Mouse (Mus musculus) G1E (cell line): ENCODE results near the gene Izumo2. TPM values are rescaled to one million over a fixed set of nuclear protein-coding genes. Genes with fewer than 3 reads are reported as not detected.

Source experiments
- ATAC-seq: 2 replicates; pipeline ENCODE4 v1.8.0; 2016; ENCODE audit warnings: mild to moderate bottlenecking; ENCODE audit not compliant: insufficient number of reproducible peaks, poor library complexity, low FRiP score, severe bottlenecking; ENCODE audit errors: extremely low read depth
- DNase-seq: peaks from one replicate; pipeline ENCODE4 v3.0.0; 2012; ENCODE audit warnings: low spot score
- H3K27me3 ChIP-seq: 2 replicates; pipeline ENCODE4 v1.6.1; 2012; ENCODE audit warnings: mild to moderate bottlenecking, low read length, inconsistent platforms; ENCODE audit not compliant: insufficient read depth
- H3K36me3 ChIP-seq: replicated peaks from 2 replicates; pipeline ENCODE3; 2012; ENCODE audit warnings: mild to moderate bottlenecking, inconsistent platforms
- H3K4me1 ChIP-seq: 2 replicates; pipeline ENCODE4 v1.6.1; 2012; ENCODE audit warnings: low read depth, low read length, inconsistent platforms, mixed read lengths; ENCODE audit not compliant: insufficient read depth
- H3K4me3 ChIP-seq: 2 replicates; pipeline ENCODE4 v1.5.1; 2012; ENCODE audit warnings: low read depth, mild to moderate bottlenecking, inconsistent platforms, low read length, moderate library complexity, mixed read lengths
- H3K9me3 ChIP-seq: replicated peaks from 2 replicates; pipeline ENCODE4 v1.6.1; 2012; ENCODE audit warnings: inconsistent platforms
- CTCF ChIP-seq: IDR thresholded peaks from 2 replicates; pipeline ENCODE4 v1.5.1; 2012; ENCODE audit warnings: low read depth, low read length, inconsistent platforms, mixed read lengths
- GATA1 ChIP-seq: IDR thresholded peaks from 2 replicates; pipeline ENCODE4 v1.6.1; 2012; ENCODE audit warnings: borderline replicate concordance, low read length, inconsistent platforms, mixed read lengths
- GATA2 ChIP-seq: IDR thresholded peaks from 2 replicates; pipeline ENCODE4 v1.6.1; 2012; ENCODE audit warnings: low read depth, low read length, inconsistent platforms, borderline replicate concordance
- POLR2AphosphoS5 ChIP-seq: IDR thresholded peaks from 2 replicates; pipeline ENCODE4 v1.6.1; 2012; ENCODE audit warnings: low read depth, low read length, inconsistent platforms; ENCODE audit not compliant: insufficient replicate concordance
- TAL1 ChIP-seq: conservative IDR thresholded peaks from 2 replicates; pipeline ENCODE4 v1.6.1; 2012; ENCODE audit warnings: low read depth, low read length, inconsistent platforms, mixed read lengths
- polyA plus RNA-seq: library from polyadenylated mRNA; stranded (reverse); fragments of >175 nt; gene quantifications from 2 replicates; pipeline ENCODE4 v1.2.3, GENCODE M21; 2012
- total RNA-seq, 2 experiments: library from RNA; stranded (forward) in 1 of 2; stranded (reverse) in 1 of 2; fragments of 200-1000 nt in 1 of 2; fragments of >200 nt in 1 of 2; fragmentation: Nextera tagmentation in 1 of 2; gene quantifications; 2 replicates each; pipeline ENCODE4 v1.2.3; 2014 to 2017

The Izumo2 gene
- total and polyA plus RNA-seq, 3 experiments: not detected

DNA sequence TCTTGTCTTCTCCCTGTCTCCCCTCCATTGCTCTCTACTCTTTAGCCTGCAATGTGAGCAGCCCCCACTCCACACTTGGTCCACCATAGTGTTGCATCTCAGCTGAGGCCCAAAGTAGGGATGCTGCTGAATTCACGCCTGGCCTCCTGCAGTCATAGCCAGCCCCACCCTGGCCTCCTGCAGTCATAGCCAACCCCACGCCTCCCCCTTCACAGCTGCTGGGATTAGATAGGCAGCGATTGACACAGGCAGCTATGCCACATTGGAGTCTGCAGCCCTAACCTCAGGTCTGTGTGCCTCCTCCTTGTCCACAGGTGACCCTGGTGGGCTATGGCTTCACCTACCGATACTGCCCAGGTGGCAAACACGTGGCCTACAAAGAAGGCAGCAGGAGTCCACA is 59.6 kb downstream of the Izumo2 start:
- TF ChIP-seq GATA2 (no peak), TAL1 (no peak), CTCF (no peak), GATA1 (no peak), POLR2AphosphoS5 (no peak)
- Histone ChIP-seq H3K27me3 (no peaks in the 10 kb centered on the region), H3K9me3 (no peaks in the 10 kb centered on the region), H3K4me1 (peaks cover 7% of the 10 kb centered on the region), H3K36me3 (peaks cover 98% of the 10 kb centered on the region), H3K4me3 (no peak overlapping the region)
- ATAC-seq (no peak), DNase-seq (no peak)

Other genes with a start within 250 kb of the Izumo2 start
Only the 20 nearest of the 24 such genes appear.
- 33.3 and 33.7 TPM in 2 replicates for gene Emc10, start 212.2 kb upstream of the Izumo2 start, total RNA-seq (2014; fragmentation: Nextera tagmentation)
- gene Emc10, start 212.2 kb upstream of the Izumo2 start, total RNA-seq (2017): 18.5 and 19.0 TPM in 2 replicates
- 147 and 166 TPM in 2 replicates for gene Emc10, start 212.2 kb upstream of the Izumo2 start, polyA plus RNA-seq
- 6.8 and 12.7 TPM in 2 replicates for gene Fam71e1, start 212.2 kb upstream of the Izumo2 start, total RNA-seq (2014; fragmentation: Nextera tagmentation)
- gene Fam71e1, start 212.2 kb upstream of the Izumo2 start, total RNA-seq (2017): 1.3 and 5.5 TPM in 2 replicates
- gene Fam71e1, start 212.2 kb upstream of the Izumo2 start, polyA plus RNA-seq: 6.9 and 7.4 TPM in 2 replicates
- not detected in 2 replicates for gene Mybpc2, start 184.1 kb upstream of the Izumo2 start, total RNA-seq (2014; fragmentation: Nextera tagmentation)
- gene Mybpc2, start 184.1 kb upstream of the Izumo2 start, total RNA-seq (2017): 0.05 TPM in 1 of 2 replicates, not detected in the other
- gene Mybpc2, start 184.1 kb upstream of the Izumo2 start, polyA plus RNA-seq: not detected in 2 replicates
- gene Spib, start 176.7 kb upstream of the Izumo2 start, total RNA-seq (2014; fragmentation: Nextera tagmentation): not detected in 2 replicates
- gene Spib, start 176.7 kb upstream of the Izumo2 start, total RNA-seq (2017): not detected in 2 replicates
- gene Spib, start 176.7 kb upstream of the Izumo2 start, polyA plus RNA-seq: not detected in 2 replicates
- gene Pold1, start 159.9 kb upstream of the Izumo2 start, total RNA-seq (2014; fragmentation: Nextera tagmentation): 70.1 and 106 TPM in 2 replicates
- 54.6 and 72.4 TPM in 2 replicates for gene Pold1, start 159.9 kb upstream of the Izumo2 start, total RNA-seq (2017)
- gene Pold1, start 159.9 kb upstream of the Izumo2 start, polyA plus RNA-seq: 252 and 268 TPM in 2 replicates
- gene Nr1h2, start 154.8 kb upstream of the Izumo2 start, total RNA-seq (2014; fragmentation: Nextera tagmentation): 98.5 and 107 TPM in 2 replicates
- 34.0 and 39.0 TPM in 2 replicates for gene Nr1h2, start 154.8 kb upstream of the Izumo2 start, total RNA-seq (2017)
- 223 and 232 TPM in 2 replicates for gene Nr1h2, start 154.8 kb upstream of the Izumo2 start, polyA plus RNA-seq
- 1.3 and 2.7 TPM in 2 replicates for gene Napsa, start 136.4 kb upstream of the Izumo2 start, total RNA-seq (2014; fragmentation: Nextera tagmentation)
- 0.16 and 0.70 TPM in 2 replicates for gene Napsa, start 136.4 kb upstream of the Izumo2 start, total RNA-seq (2017)
- gene Napsa, start 136.4 kb upstream of the Izumo2 start, polyA plus RNA-seq: 0.10 and 0.35 TPM in 2 replicates
- gene Kcnc3, start 118.1 kb upstream of the Izumo2 start, total RNA-seq (2014; fragmentation: Nextera tagmentation): 0.53 TPM in 1 of 2 replicates, not detected in the other
- 0.05 TPM in 1 of 2 replicates, not detected in the other for gene Kcnc3, start 118.1 kb upstream of the Izumo2 start, total RNA-seq (2017)
- gene Kcnc3, start 118.1 kb upstream of the Izumo2 start, polyA plus RNA-seq: not detected in 2 replicates
- gene Myh14, start 37.9 kb upstream of the Izumo2 start, total RNA-seq (2014; fragmentation: Nextera tagmentation): not detected in 2 replicates
- not detected in 2 replicates for gene Myh14, start 37.9 kb upstream of the Izumo2 start, total RNA-seq (2017)
- gene Myh14, start 37.9 kb upstream of the Izumo2 start, polyA plus RNA-seq: not detected in 2 replicates
- gene Vrk3, start 39.7 kb downstream of the Izumo2 start, total RNA-seq (2014; fragmentation: Nextera tagmentation): 44.9 and 48.7 TPM in 2 replicates
- gene Vrk3, start 39.7 kb downstream of the Izumo2 start, total RNA-seq (2017): 48.8 and 49.0 TPM in 2 replicates
- gene Vrk3, start 39.7 kb downstream of the Izumo2 start, polyA plus RNA-seq: 72.0 and 82.5 TPM in 2 replicates
- 3.9 and 4.1 TPM in 2 replicates for gene Zfp473, start 42.3 kb downstream of the Izumo2 start, total RNA-seq (2014; fragmentation: Nextera tagmentation)
- 4.0 and 4.5 TPM in 2 replicates for gene Zfp473, start 42.3 kb downstream of the Izumo2 start, total RNA-seq (2017)
- gene Zfp473, start 42.3 kb downstream of the Izumo2 start, polyA plus RNA-seq: 0.14 and 0.33 TPM in 2 replicates
- gene Nup62, start 107.3 kb downstream of the Izumo2 start, total RNA-seq (2014; fragmentation: Nextera tagmentation): 96.5 and 160 TPM in 2 replicates
- 94.9 and 102 TPM in 2 replicates for gene Nup62, start 107.3 kb downstream of the Izumo2 start, total RNA-seq (2017)
- 85.4 and 157 TPM in 2 replicates for gene Nup62, start 107.3 kb downstream of the Izumo2 start, polyA plus RNA-seq
- 4.2 and 14.4 TPM in 2 replicates for gene Il4i1, start 107.6 kb downstream of the Izumo2 start, total RNA-seq (2014; fragmentation: Nextera tagmentation)
- gene Il4i1, start 107.6 kb downstream of the Izumo2 start, total RNA-seq (2017): 1.3 and 2.4 TPM in 2 replicates
- 3.1 and 3.2 TPM in 2 replicates for gene Il4i1, start 107.6 kb downstream of the Izumo2 start, polyA plus RNA-seq
- 37.7 and 58.5 TPM in 2 replicates for gene Atf5, start 107.9 kb downstream of the Izumo2 start, total RNA-seq (2014; fragmentation: Nextera tagmentation)
- 5.2 and 8.6 TPM in 2 replicates for gene Atf5, start 107.9 kb downstream of the Izumo2 start, total RNA-seq (2017)
- 282 and 396 TPM in 2 replicates for gene Atf5, start 107.9 kb downstream of the Izumo2 start, polyA plus RNA-seq
- 13.3 and 14.4 TPM in 2 replicates for gene Akt1s1, start 140.2 kb downstream of the Izumo2 start, total RNA-seq (2014; fragmentation: Nextera tagmentation)
- 23.7 and 32.5 TPM in 2 replicates for gene Akt1s1, start 140.2 kb downstream of the Izumo2 start, total RNA-seq (2017)
- 290 and 566 TPM in 2 replicates for gene Akt1s1, start 140.2 kb downstream of the Izumo2 start, polyA plus RNA-seq
- gene Tbc1d17, start 140.3 kb downstream of the Izumo2 start, total RNA-seq (2014; fragmentation: Nextera tagmentation): 32.3 and 33.5 TPM in 2 replicates
- gene Tbc1d17, start 140.3 kb downstream of the Izumo2 start, total RNA-seq (2017): 25.7 and 33.5 TPM in 2 replicates
- 65.4 and 75.7 TPM in 2 replicates for gene Tbc1d17, start 140.3 kb downstream of the Izumo2 start, polyA plus RNA-seq
- gene Pnkp, start 148.4 kb downstream of the Izumo2 start, total RNA-seq (2014; fragmentation: Nextera tagmentation): 20.5 and 35.8 TPM in 2 replicates
- gene Pnkp, start 148.4 kb downstream of the Izumo2 start, total RNA-seq (2017): 28.2 and 36.2 TPM in 2 replicates
- 33.0 and 35.9 TPM in 2 replicates for gene Pnkp, start 148.4 kb downstream of the Izumo2 start, polyA plus RNA-seq
- 65.9 and 75.4 TPM in 2 replicates for gene Ptov1, start 161.0 kb downstream of the Izumo2 start, total RNA-seq (2014; fragmentation: Nextera tagmentation)
- gene Ptov1, start 161.0 kb downstream of the Izumo2 start, total RNA-seq (2017): 27.2 and 33.2 TPM in 2 replicates
- gene Ptov1, start 161.0 kb downstream of the Izumo2 start, polyA plus RNA-seq: 145 and 150 TPM in 2 replicates
- gene Med25, start 184.0 kb downstream of the Izumo2 start, total RNA-seq (2014; fragmentation: Nextera tagmentation): 77.5 and 96.6 TPM in 2 replicates
- 14.0 and 16.5 TPM in 2 replicates for gene Med25, start 184.0 kb downstream of the Izumo2 start, total RNA-seq (2017)
- gene Med25, start 184.0 kb downstream of the Izumo2 start, polyA plus RNA-seq: 367 and 482 TPM in 2 replicates
- 13.6 and 17.8 TPM in 2 replicates for gene Fuz, start 187.3 kb downstream of the Izumo2 start, total RNA-seq (2014; fragmentation: Nextera tagmentation)
- gene Fuz, start 187.3 kb downstream of the Izumo2 start, total RNA-seq (2017): 16.8 and 19.0 TPM in 2 replicates
- 37.5 and 49.0 TPM in 2 replicates for gene Fuz, start 187.3 kb downstream of the Izumo2 start, polyA plus RNA-seq